Mouse (Mus musculus) adrenal gland, postnatal 10 days (tissue): ENCODE results near the gene Hint2. TPM values are rescaled to one million over a fixed set of nuclear protein-coding genes. Genes with fewer than 3 reads are reported as not detected.

ENCODE experiments used
- DNase-seq: peaks from one replicate; pipeline ENCODE4 v3.0.0; 2021; ENCODE audit warnings: mixed read lengths
- microRNA-seq: library from miRNA; unstranded; fragments of <30 nt; microRNA quantifications from one replicate; pipeline ENCODE4 v1.2.0, GENCODE M21; 2021
- total RNA-seq, 2 experiments: library from RNA; stranded (reverse); gene quantifications; 2 replicates each; pipeline ENCODE4 v1.2.3; 2021

Gene Hint2
- total RNA-seq, 2 experiments from 2014 or later, result 106 to 111 TPM

DNA sequence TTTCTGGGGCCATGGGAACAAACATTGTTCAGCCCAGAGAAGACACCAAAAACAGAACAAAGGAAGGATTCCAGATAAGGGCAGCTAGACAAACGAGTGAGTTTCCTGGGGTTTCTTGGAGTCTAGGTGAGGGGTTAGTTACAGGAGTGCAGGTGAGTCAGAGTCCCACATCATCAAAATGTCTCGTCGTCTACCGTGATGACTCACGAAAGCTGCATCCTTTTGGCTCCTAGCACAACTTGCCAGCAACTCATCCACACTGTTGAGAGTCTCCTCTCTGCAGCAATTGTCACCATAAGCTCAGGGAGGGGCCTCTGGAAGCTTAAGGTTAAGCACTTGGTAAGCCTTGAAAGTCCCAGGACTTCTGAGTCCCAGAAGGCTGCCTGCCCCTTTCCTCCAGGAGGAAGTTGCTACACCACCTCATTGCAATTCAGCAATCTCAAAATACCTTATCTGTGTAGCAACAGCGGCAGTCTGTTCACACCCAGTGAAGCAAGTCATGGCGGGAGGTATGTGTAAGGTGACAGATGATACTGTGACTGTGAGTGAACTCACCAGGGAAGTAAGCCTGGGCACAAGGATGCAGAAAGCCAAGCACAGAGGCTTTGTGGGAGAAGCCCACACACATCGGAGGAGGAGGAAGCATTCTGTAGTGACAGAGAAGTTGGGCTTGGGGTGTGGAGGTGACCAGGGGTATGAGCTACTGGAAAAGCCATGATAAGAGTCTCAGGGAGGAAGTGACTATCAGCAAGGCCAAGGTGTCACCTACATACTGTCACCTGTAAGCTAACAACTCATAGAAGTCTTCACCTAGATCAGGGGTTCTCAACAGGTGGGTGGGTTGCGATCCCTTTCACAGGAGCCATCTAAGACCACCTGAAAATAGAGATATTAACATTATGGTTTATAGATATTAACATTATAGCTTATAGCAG is 51.2 kb downstream of the Hint2 start:
- no peak for DNase-seq

Small RNA genes lying within 50 kb of the gene (microRNA-seq; reads per million reads assigned to microRNA genes)
- 1.8 reads per million for gene Gm25262

Other genes starting within 250 kb of the Hint2 start
- under 1 TPM; 0.27 to 0.97 TPM for gene Fam166b, start 227.3 kb downstream of the Hint2 start, total RNA-seq
- gene Tesk1, start 214.5 kb downstream of the Hint2 start, total RNA-seq, result 10 to 100 TPM; 55.3 to 58.2 TPM
- gene Cd72, start 201.8 kb downstream of the Hint2 start, total RNA-seq, result 1 to 10 TPM; 1.9 to 3.2 TPM
- under 1 TPM; 0.51 to 0.64 TPM for gene Sit1, start 172.7 kb downstream of the Hint2 start, total RNA-seq
- 10 to 100 TPM; 41.1 to 45.5 TPM for gene Ccdc107, start 163.6 kb downstream of the Hint2 start, total RNA-seq
- gene Arhgef39, start 156.8 kb downstream of the Hint2 start, total RNA-seq, result 10 to 100 TPM in 1 of 2 experiments, 1 to 10 TPM in 1; 6.2 to 10.9 TPM
- gene Car9, start 149.5 kb downstream of the Hint2 start, total RNA-seq, result under 1 TPM; 0.76 to 0.90 TPM
- 100 to 1,000 TPM; 203 to 822 TPM for gene Tpm2, start 132.7 kb downstream of the Hint2 start, total RNA-seq
- gene Creb3, start 94.1 kb downstream of the Hint2 start, total RNA-seq, result 100 to 1,000 TPM in 1 of 2 experiments, 10 to 100 TPM in 1; 90.4 to 108 TPM
- gene Tln1, start 93.8 kb downstream of the Hint2 start, total RNA-seq, result 100 to 1,000 TPM; 171 to 192 TPM
- 10 to 100 TPM; 41.7 to 54.1 TPM for gene Rgp1, start 77.8 kb downstream of the Hint2 start, total RNA-seq
- 10 to 100 TPM; 10.5 to 15.4 TPM for gene Gba2, start 77.6 kb downstream of the Hint2 start, total RNA-seq
- gene Msmp, start 72.0 kb downstream of the Hint2 start, total RNA-seq, result 1 to 10 TPM; 1.8 to 1.9 TPM
- 10 to 100 TPM; 30.1 to 48.3 TPM for gene Npr2, start 24.5 kb downstream of the Hint2 start, total RNA-seq
- under 1 TPM; 0.57 to 0.79 TPM for gene Spag8, start 2.9 kb downstream of the Hint2 start, total RNA-seq
- gene Tmem8b, start 12.5 kb upstream of the Hint2 start, total RNA-seq, result 10 to 100 TPM in 1 of 2 experiments, 1 to 10 TPM in 1; 6.6 to 10.7 TPM
- under 1 TPM; 0.15 to 0.36 TPM for gene Fam221b, start 12.7 kb upstream of the Hint2 start, total RNA-seq
- not detected for gene Olfr70, start 44.3 kb upstream of the Hint2 start, total RNA-seq
- gene Olfr71, start 53.8 kb upstream of the Hint2 start, total RNA-seq, result not detected
- 1 to 10 TPM; 5.5 to 6.0 TPM for gene Hrct1, start 70.7 kb upstream of the Hint2 start, total RNA-seq
- 1 to 10 TPM; 4.1 to 4.3 TPM for gene Spaar, start 73.6 kb upstream of the Hint2 start, total RNA-seq
- not detected for gene Olfr159, start 114.5 kb upstream of the Hint2 start, total RNA-seq
- gene Olfr156, start 167.4 kb upstream of the Hint2 start, total RNA-seq, result not detected
- not detected for gene Olfr157, start 183.7 kb upstream of the Hint2 start, total RNA-seq
- gene Olfr155, start 195.1 kb upstream of the Hint2 start, total RNA-seq, result not detected
- gene Reck, start 219.1 kb upstream of the Hint2 start, total RNA-seq, result 10 to 100 TPM; 17.1 to 18.1 TPM